Mouse (Mus musculus) lung, postnatal 0 days (tissue): ENCODE measurements around the gene Nrm. TPM values are rescaled to one million over a fixed set of nuclear protein-coding genes. Genes with fewer than 3 reads are reported as not detected.

Experiments
- ATAC-seq: fragments of 200-750 bp; cut with Nextera tagmentation; 2 replicates; pipeline ENCODE4 v1.8.0; 2017; ENCODE audit warnings: moderate library complexity
- DNase-seq: peaks from one replicate; pipeline ENCODE4 v3.0.0-alpha.2; 2016; ENCODE audit warnings: low spot score
- H3K27ac ChIP-seq: fragments of 300-500 bp; sonication (generic); 2 replicates; pipeline ENCODE4 v1.5.1; 2014; ENCODE audit warnings: antibody characterized with exemption, mild to moderate bottlenecking, low read length, mixed read lengths
- H3K27me3 ChIP-seq: fragments of 300-500 bp; sonication (generic); replicated peaks from 2 replicates; pipeline ENCODE4 v1.6.1; 2014; ENCODE audit warnings: low read length, mixed read lengths; ENCODE audit not compliant: insufficient read depth
- H3K36me3 ChIP-seq: fragments of 300-500 bp; sonication (generic); 2 replicates; pipeline ENCODE4 v1.6.1; 2014; ENCODE audit warnings: low read length, mixed read lengths; ENCODE audit not compliant: insufficient read depth
- H3K4me1 ChIP-seq: fragments of 300-500 bp; sonication (generic); 2 replicates; pipeline ENCODE4 v1.6.1; 2014; ENCODE audit warnings: antibody characterized with exemption, low read depth, low read length, mixed read lengths; ENCODE audit not compliant: insufficient read depth
- H3K4me2 ChIP-seq: fragments of 300-500 bp; sonication (generic); replicated peaks from 2 replicates; pipeline ENCODE4 v1.6.1; 2014; ENCODE audit warnings: low read depth, mild to moderate bottlenecking, low read length, moderate library complexity, mixed read lengths
- H3K4me3 ChIP-seq: fragments of 300-500 bp; sonication (generic); 2 replicates; pipeline ENCODE4 v1.5.1; 2014; ENCODE audit warnings: low read depth, low read length
- H3K9ac ChIP-seq: fragments of 300-500 bp; sonication (generic); replicated peaks from 2 replicates; pipeline ENCODE4 v1.6.1; 2014; ENCODE audit warnings: low read depth, mild to moderate bottlenecking
- H3K9me3 ChIP-seq: fragments of 300-500 bp; sonication (generic); 2 replicates; pipeline ENCODE4 v1.6.1; 2016; ENCODE audit warnings: low read length, mixed read lengths
- CTCF ChIP-seq: IDR thresholded peaks from 2 replicates; pipeline ENCODE4 v1.5.1; 2016; ENCODE audit warnings: antibody characterized with exemption, mild to moderate bottlenecking
- EP300 ChIP-seq: IDR thresholded peaks from 2 replicates; pipeline ENCODE4 v1.6.1; 2016; ENCODE audit warnings: antibody characterized with exemption, mild to moderate bottlenecking, control low read depth
- WGBS: fragments of 180-500 bp; shearing (Covaris S2); extraction: QIAGEN DNeasy Blood & Tissue Kit; methylation state at CpG from one replicate; pipeline ENCODE4 v1.1.7; 2014; 5-methylcytosine and 5-hydroxymethylcytosine counted together
- polyA plus RNA-seq: library from polyadenylated mRNA; unstranded; fragments of >200 nt; fragmentation: Nextera tagmentation; extraction: Ambion mirVana; gene quantifications from 2 replicates; pipeline ENCODE4 v1.2.1, GENCODE M21; 2015

Nrm gene
- polyA plus RNA-seq, 1 experiment from 2014 or later, result 21.4 TPM

DNA sequence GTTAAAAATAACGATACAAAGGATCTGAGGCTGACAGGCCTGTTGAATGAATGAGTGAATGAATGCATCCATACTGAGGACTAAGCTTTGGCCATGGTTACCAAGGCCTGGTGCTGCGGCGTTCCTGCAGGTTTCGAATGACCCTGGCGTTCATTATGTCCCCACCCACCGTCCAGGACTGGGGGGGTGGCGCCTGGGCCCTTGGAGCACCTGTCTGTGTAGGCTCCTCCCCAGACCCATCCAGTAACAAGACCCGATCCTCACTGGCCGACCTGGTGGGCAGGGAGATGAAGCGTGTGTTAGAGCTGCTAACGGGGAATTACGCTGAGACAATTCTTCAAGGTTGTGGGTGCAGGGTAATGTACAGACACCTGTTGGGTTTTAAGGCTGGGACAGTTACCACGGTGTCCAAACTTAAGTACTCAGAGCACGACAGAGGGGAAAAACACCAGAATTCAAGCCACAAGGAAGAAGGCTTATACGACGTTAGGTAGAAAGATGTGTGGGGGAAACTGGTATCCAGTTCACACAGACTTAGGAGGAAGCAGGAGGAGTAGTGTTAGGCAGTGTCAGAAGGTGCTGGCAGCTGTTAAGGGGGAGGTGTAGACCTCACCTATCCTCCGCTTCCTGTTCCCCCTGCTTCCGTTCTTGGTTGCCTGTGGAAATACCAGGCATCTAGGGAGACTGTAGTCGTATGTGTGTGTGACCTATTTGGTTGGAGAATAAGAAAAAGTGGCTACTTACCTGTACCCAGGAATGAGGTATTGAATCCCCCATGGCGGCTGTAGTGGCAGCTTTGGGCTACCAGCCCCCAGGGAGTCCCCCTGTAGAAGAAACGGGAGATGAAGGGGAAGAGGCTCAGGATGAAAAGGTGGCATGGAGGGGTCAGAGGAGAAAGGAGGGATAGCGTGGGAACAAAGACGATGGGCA, 36.8 kb downstream of the Nrm start:
- TF ChIP-seq EP300, result no peak
- TF ChIP-seq CTCF, result no peak
- peaks cover 6% of the 10 kb centered on the region for H3K36me3 ChIP-seq
- ATAC-seq (peak; percentile 26; the same call in 1 of the 2 replicates), DNase-seq (no peak)
- no peak overlapping the region for H3K4me3 ChIP-seq
- H3K4me1 ChIP-seq, result peaks cover 4% of the 10 kb centered on the region; the same call in 1 of the 2 replicates
- no peaks in the 10 kb centered on the region for H3K27me3 ChIP-seq
- H3K9ac ChIP-seq, result no peak overlapping the region
- peak overlapping the region; percentile 97; the same call in 1 of the 2 replicates for H3K4me2 ChIP-seq
- H3K9me3 ChIP-seq, result no peaks in the 10 kb centered on the region
- 38% methylated on average over 23 of the region's 23 CpGs for WGBS
- no peak overlapping the region for H3K27ac ChIP-seq

DNA sequence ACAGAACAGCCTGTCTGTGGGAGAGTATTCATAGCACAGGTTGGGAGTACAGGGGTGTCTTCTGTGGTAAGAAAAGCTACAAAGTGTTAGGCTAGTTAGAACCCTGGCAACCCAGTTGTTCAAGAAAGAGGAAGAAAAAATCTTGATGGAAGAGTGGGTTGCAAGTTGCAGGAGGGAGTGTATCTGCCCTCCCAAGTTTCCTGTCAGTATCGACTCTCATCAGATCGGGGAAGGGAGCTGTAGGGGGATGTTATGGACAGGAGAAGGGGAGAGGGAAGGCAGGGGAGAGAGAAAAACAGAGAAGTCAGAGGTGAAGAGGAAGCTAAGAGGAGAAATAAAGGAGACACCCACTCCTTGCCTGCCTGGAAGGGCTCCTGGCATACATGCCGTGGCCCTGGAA, 39.5 kb downstream of the Nrm start:
- Histone ChIP-seq H3K4me2 (no peak overlapping the region), H3K27me3 (no peaks in the 10 kb centered on the region), H3K4me3 (no peak overlapping the region), H3K27ac (no peak overlapping the region), H3K36me3 (no peaks in the 10 kb centered on the region), H3K4me1 (peaks cover 4% of the 10 kb centered on the region; the same call in 1 of the 2 replicates), H3K9me3 (no peaks in the 10 kb centered on the region), H3K9ac (no peak overlapping the region)
- DNase-seq, result no peak
- WGBS, result 74% methylated on average over 3 of the region's 3 CpGs
- no peak for ATAC-seq
- TF ChIP-seq EP300 (no peak), CTCF (no peak)

DNA sequence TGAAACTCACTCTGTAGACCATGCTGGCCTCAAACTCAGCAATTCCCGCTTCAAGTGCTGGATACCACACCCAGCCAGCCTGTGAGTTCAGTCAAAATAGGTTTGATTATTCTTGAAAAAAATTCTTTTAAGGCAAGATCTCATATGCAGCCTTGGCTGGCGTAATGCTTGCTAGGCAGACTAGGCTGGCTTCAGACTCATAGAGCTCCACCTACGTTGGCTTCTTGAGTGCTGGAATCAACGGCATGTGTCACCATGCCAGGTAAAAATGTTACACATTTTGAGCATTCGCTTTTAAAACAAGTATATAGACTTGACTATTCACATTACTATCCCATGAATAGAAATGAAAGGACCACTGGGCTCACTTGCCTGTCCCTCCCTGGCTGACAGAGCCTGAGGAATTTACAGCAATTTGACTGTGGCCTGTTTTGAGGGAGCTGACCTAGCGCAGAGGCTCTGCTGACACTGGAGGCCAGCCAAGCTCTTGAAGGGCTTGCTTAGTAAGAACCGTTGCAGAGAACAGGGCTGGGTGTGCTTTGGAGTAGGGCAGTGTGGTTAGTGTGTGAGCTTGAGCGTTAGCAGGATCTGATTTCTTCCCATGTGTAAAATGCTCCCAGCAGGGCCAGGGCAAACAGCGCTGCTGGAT, 42.3 kb downstream of the Nrm start:
- Histone ChIP-seq H3K9me3 (no peaks in the 10 kb centered on the region), H3K4me2 (no peak overlapping the region), H3K4me1 (no peaks in the 10 kb centered on the region), H3K9ac (no peak overlapping the region), H3K36me3 (no peaks in the 10 kb centered on the region), H3K27ac (peak overlapping the region; percentile 55), H3K4me3 (no peak overlapping the region), H3K27me3 (no peaks in the 10 kb centered on the region)
- DNase-seq, result peak; percentile 88
- 62% methylated on average over 9 of the region's 9 CpGs for WGBS
- peak; percentile 95 for ATAC-seq
- TF ChIP-seq EP300 (no peak), CTCF (no peak)

DNA sequence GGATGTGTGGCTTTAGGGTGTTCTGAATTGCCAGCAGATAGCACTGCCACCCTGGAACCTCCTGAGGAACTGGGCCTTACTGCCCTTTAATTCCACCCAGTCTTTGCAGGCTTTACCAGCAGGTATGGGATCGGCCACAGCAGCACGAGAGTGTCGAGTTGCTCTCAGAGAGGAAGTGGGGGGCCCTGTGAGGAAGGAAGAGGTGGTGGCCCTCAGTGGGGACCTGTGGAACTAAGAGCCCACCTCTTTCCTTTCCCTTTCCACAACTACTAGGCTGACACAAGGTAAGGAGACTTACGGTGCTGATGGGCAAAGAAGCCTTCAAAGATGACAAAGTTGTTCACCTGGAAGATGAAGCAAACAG, 42.9 kb downstream of the Nrm start:
- Histone ChIP-seq H3K27ac (peak overlapping the region; percentile 55), H3K9me3 (no peaks in the 10 kb centered on the region), H3K9ac (no peak overlapping the region), H3K36me3 (no peaks in the 10 kb centered on the region), H3K27me3 (no peaks in the 10 kb centered on the region), H3K4me1 (no peaks in the 10 kb centered on the region), H3K4me3 (no peak overlapping the region), H3K4me2 (no peak overlapping the region)
- no peak; the same call in 1 of the 2 replicates for ATAC-seq
- WGBS, result 48% methylated on average over 4 of the region's 4 CpGs
- no peak for DNase-seq
- TF ChIP-seq EP300 (no peak), CTCF (no peak)

DNA sequence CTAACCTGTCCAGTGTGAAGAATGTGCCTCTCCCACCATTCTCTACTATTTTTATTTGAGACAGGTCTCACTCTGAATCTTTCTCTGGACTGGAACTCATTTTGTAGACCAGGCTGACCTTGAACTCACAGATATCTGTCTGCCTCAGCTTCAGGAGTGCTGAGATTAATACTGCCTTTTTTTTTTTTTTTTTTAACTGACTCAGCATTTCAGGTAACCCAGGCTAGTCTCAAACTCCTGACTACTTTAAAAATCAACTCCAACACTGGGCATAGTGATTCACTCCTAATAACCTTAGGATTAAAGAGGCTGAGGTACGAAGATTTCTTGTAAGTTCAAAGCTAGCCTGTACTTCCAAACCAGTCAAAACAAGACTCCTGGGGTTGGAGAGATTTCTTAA, 44.5 kb downstream of the Nrm start:
- no peaks in the 10 kb centered on the region for H3K4me1 ChIP-seq
- ATAC-seq (no peak), DNase-seq (no peak)
- no peak overlapping the region for H3K4me3 ChIP-seq
- no peak overlapping the region for H3K9ac ChIP-seq
- H3K27ac ChIP-seq, result no peak overlapping the region
- H3K27me3 ChIP-seq, result no peaks in the 10 kb centered on the region
- no peak overlapping the region for H3K4me2 ChIP-seq
- no peaks in the 10 kb centered on the region for H3K9me3 ChIP-seq
- no peaks in the 10 kb centered on the region for H3K36me3 ChIP-seq
- no peak for TF ChIP-seq CTCF
- TF ChIP-seq EP300, result no peak
- WGBS, result 93% methylated on average over 1 of the region's 1 CpGs

DNA sequence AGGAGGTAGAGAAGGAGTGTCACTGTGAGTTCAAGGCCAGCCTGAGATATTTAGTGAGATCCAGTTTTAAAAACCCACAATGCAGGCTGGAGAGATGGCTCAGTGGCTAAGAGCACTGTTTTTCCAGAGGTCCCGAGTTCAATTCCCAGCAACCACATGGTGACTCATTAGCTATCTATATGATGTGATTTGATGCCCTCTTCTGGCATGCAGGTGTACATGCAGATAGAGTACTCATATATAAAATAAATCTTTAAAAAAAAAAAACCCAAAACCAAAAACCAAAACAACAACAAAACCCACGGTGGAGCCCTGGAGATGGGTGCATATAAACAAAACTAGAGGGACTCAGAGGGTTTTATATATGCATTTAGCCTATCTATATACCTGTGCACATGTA, 46.5 kb downstream of the Nrm start:
- 72% methylated on average over 2 of the region's 2 CpGs for WGBS
- Histone ChIP-seq H3K27ac (no peak overlapping the region), H3K4me3 (no peak overlapping the region), H3K9ac (no peak overlapping the region), H3K4me2 (no peak overlapping the region), H3K36me3 (no peaks in the 10 kb centered on the region), H3K4me1 (no peaks in the 10 kb centered on the region), H3K27me3 (no peaks in the 10 kb centered on the region), H3K9me3 (no peaks in the 10 kb centered on the region)
- TF ChIP-seq EP300, result no peak
- TF ChIP-seq CTCF, result peak; percentile 53
- ATAC-seq, result no peak
- peak; percentile 41 for DNase-seq
